Mouse (Mus musculus) heart, embryonic 16.5 days (tissue): ENCODE data around the gene 5430419D17Rik. TPM values are rescaled to one million over a fixed set of nuclear protein-coding genes. Genes with fewer than 3 reads are reported as not detected.

Experiments
- ATAC-seq: fragments of 200-750 bp; cut with Nextera tagmentation; replicated peaks from 2 replicates; pipeline ENCODE4 v1.8.0; 2017; ENCODE audit warnings: moderate number of reproducible peaks; ENCODE audit not compliant: insufficient read depth, low FRiP score; ENCODE audit errors: extremely low read depth
- H3K27ac ChIP-seq: fragments of 300-500 bp; sonication (generic); 2 replicates; pipeline ENCODE4 v1.5.1; 2014; ENCODE audit warnings: mild to moderate bottlenecking, low read length, control low read depth, moderate library complexity
- H3K27me3 ChIP-seq: fragments of 300-500 bp; sonication (generic); 2 replicates; pipeline ENCODE4 v1.6.1; 2014; ENCODE audit warnings: low read length, mixed read lengths; ENCODE audit not compliant: control insufficient read depth, insufficient read depth
- H3K36me3 ChIP-seq: fragments of 300-500 bp; sonication (generic); 2 replicates; pipeline ENCODE4 v1.6.1; 2014; ENCODE audit not compliant: control insufficient read depth, insufficient read depth
- H3K4me1 ChIP-seq: fragments of 300-500 bp; sonication (generic); 2 replicates; pipeline ENCODE4 v1.6.1; 2014; ENCODE audit warnings: low read length, mixed read lengths; ENCODE audit not compliant: control insufficient read depth, insufficient read depth
- H3K4me2 ChIP-seq: fragments of 300-500 bp; sonication (generic); 2 replicates; pipeline ENCODE4 v1.6.1; 2014; ENCODE audit warnings: low read depth, mild to moderate bottlenecking, control low read depth, low read length
- H3K4me3 ChIP-seq: fragments of 300-500 bp; sonication (generic); 2 replicates; pipeline ENCODE4 v1.5.1; 2014; ENCODE audit warnings: mild to moderate bottlenecking, control low read depth, low read length
- H3K9ac ChIP-seq: fragments of 300-500 bp; sonication (generic); 2 replicates; pipeline ENCODE4 v1.6.1; 2014; ENCODE audit warnings: low read length, control low read depth
- H3K9me3 ChIP-seq: fragments of 300-500 bp; sonication (generic); replicated peaks from 2 replicates; pipeline ENCODE4 v1.6.1; 2016; ENCODE audit warnings: low read length; ENCODE audit not compliant: control insufficient read depth
- WGBS: fragments of 180-500 bp; shearing (Covaris S2); extraction: QIAGEN DNeasy Blood & Tissue Kit; methylation state at CpG from one replicate; pipeline ENCODE4 v1.1.7; 2014; 5-methylcytosine and 5-hydroxymethylcytosine counted together
- polyA plus RNA-seq: library from polyadenylated mRNA; unstranded; fragments of >200 nt; fragmentation: Nextera tagmentation; extraction: Ambion mirVana; gene quantifications from 2 replicates; pipeline ENCODE4 v1.2.1, GENCODE M21; 2015

The 5430419D17Rik gene
- polyA plus RNA-seq, 1 experiment from 2014 or later: 0.51 TPM

DNA sequence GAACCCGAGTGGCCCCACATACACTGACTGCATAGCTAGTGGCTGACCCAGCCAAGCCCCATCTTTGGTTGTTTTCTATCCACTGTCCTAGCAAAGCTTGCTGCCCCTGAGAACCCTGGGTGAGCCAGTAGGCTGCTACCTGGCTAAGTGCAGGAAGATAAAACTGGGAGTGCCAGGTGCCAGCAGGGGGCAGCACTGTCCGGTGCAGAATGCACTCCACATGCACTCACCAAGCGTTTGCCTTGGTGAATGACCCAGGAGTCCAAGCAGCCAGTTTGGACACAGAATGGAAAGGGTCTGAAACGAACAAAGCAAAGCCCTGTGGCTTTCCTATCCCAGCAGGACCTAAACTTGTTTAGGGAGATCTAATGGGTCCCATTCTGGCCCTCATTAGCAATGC lies 8.5 kb downstream of the 5430419D17Rik start:
- Histone ChIP-seq H3K27me3 (no peaks in the 10 kb centered on the region; the same call in 1 of the 2 replicates), H3K9me3 (no peaks in the 10 kb centered on the region), H3K4me1 (no peaks in the 10 kb centered on the region), H3K4me3 (no peak overlapping the region), H3K9ac (no peak overlapping the region), H3K27ac (no peak overlapping the region), H3K36me3 (no peaks in the 10 kb centered on the region), H3K4me2 (no peak overlapping the region)
- WGBS: 38% methylated on average over 4 of the region's 4 CpGs
- no peak for ATAC-seq

DNA sequence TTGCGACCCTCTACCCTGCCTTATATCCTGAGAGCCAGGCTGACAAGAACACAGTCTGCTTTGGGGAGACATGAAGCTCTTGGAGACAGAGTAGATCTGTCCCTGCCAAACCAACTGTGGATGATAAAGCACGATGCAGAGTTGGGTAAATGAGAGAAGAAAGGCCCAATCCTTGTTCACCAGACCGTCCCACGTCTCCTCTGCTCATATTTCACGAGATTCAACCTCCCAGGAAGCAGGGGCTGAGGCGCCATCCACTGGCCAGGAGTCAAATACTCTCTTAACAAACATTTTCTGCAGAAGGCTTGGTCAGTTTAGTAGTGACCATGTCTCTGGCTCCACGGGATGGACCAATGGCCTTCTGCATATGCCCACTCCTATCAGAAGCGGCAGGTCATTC lies 10.1 kb downstream of the 5430419D17Rik start:
- no peak overlapping the region for H3K4me3 ChIP-seq
- ATAC-seq: no peak
- no peaks in the 10 kb centered on the region for H3K36me3 ChIP-seq
- H3K4me2 ChIP-seq: no peak overlapping the region
- no peak overlapping the region for H3K27ac ChIP-seq
- H3K27me3 ChIP-seq: no peaks in the 10 kb centered on the region; the same call in 1 of the 2 replicates
- WGBS: 57% methylated on average over 8 of the region's 8 CpGs
- H3K9me3 ChIP-seq: no peaks in the 10 kb centered on the region
- no peaks in the 10 kb centered on the region for H3K4me1 ChIP-seq
- H3K9ac ChIP-seq: no peak overlapping the region

DNA sequence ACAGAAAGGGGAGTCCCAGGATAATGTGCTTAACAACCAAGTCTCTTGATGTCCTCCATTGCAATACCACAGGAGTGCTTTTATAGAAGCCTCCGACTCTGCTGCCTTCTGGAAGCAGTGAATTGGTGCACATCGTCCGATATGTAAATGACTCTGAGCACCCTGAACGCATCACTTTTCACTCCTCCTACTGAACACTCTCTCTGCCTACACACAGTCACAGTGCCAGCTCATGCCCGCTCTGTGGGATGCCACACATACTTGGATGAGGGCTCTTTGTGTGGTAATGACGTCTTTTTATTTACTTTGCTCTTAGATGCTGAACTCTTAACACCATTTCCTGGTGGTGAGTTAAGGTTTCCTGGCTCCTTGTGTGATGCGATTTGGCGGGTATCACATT lies 12.8 kb downstream of the 5430419D17Rik start:
- Histone ChIP-seq H3K4me2 (no peak overlapping the region), H3K9ac (no peak overlapping the region), H3K27ac (no peak overlapping the region), H3K36me3 (no peaks in the 10 kb centered on the region), H3K4me3 (no peak overlapping the region), H3K27me3 (no peaks in the 10 kb centered on the region), H3K9me3 (no peaks in the 10 kb centered on the region), H3K4me1 (no peaks in the 10 kb centered on the region)
- 65% methylated on average over 8 of the region's 8 CpGs for WGBS
- ATAC-seq: no peak

DNA sequence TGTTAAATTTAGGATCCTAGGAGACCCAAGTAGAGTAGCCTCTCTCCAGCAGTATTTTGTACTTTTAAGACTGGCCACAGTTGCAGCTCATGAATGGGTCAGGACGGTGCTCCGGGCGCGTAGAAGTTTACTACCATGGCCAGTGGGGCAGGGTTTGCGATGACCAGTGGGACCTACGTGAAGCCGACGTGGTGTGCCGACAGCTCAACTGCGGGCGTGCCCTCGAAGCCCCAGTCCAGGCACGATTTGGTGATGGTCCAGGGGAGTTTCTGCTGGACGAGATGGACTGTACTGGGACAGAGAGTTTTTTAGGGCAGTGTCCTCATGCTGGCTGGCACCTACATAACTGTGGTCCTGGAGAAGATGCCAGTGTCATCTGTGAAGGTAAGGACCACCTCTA lies 13.8 kb downstream of the 5430419D17Rik start:
- WGBS: 90% methylated on average over 14 of the region's 14 CpGs
- Histone ChIP-seq H3K4me3 (no peak overlapping the region), H3K4me1 (no peaks in the 10 kb centered on the region), H3K36me3 (no peaks in the 10 kb centered on the region), H3K9ac (no peak overlapping the region), H3K27me3 (no peaks in the 10 kb centered on the region), H3K27ac (no peak overlapping the region), H3K9me3 (no peaks in the 10 kb centered on the region), H3K4me2 (no peak overlapping the region)
- no peak for ATAC-seq

DNA sequence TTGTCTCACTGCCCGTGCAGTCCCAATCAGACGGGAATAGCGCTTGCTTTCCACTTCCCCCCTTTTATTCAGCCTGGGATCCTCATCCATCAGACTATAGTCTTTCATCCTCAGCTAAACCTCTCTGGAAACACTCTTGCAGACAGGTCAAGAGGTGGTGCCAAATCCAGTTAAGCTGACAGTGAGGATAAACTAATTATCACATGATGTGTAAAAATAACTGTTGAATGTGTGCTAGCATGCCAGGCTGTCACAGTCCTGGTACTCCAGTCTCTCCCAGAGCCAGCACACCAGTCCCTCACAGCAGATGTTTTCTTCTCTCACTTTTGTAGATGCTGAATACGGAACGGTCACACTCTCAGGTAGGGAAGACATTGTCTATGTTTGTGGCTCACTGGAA lies 48.9 kb downstream of the 5430419D17Rik start:
- 47% methylated on average over 5 of the region's 5 CpGs for WGBS
- 0 out of 2 replicates have a peak, but pooled peaks have one; percentile 37 for ATAC-seq
- Histone ChIP-seq H3K27me3 (no peaks in the 10 kb centered on the region), H3K27ac (no peak overlapping the region), H3K4me2 (no peak overlapping the region), H3K4me1 (no peaks in the 10 kb centered on the region), H3K9ac (no peak overlapping the region), H3K4me3 (no peak overlapping the region), H3K9me3 (no peaks in the 10 kb centered on the region), H3K36me3 (no peaks in the 10 kb centered on the region)

DNA sequence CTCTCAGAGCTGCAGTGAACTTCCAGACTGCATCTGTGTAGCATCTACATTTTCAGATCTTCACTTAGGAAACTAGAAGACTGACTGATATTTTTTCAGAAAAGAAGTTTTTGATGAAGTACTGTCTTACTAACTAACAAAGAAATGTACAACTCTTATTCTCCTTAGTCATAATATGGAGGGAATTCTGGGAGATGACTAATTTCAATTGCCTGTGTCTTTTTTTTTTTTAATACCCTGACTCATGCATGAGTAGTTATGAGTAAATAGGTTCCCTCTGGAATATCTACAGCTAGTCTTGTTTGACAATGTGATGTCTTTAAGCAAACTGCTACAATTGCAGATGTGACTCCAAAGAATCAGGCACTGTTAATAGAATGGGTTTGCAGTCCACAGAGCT lies 61.9 kb downstream of the 5430419D17Rik start:
- Histone ChIP-seq H3K4me3 (no peak overlapping the region), H3K27me3 (no peaks in the 10 kb centered on the region), H3K4me2 (no peak overlapping the region), H3K9ac (no peak overlapping the region), H3K9me3 (no peaks in the 10 kb centered on the region), H3K4me1 (no peaks in the 10 kb centered on the region), H3K27ac (no peak overlapping the region), H3K36me3 (no peaks in the 10 kb centered on the region)
- no peak for ATAC-seq

DNA sequence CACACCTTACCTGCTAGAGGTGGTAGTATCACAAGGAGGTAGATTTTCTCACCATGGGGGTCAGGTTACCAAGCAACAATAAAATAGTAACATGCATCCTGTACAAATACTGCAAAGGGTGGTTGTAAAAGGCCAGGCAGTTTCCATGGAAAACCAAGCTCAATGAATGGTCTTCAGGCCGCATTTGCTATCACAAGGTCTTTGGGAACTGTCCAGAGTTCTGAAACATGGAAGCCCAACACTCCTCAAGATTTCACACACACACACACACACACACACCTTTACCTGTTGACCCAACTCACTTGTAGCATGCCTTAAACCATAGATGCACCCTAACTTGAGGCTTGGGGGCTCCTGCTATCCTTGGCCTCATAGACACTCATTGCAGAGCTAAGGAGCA lies 70.8 kb downstream of the 5430419D17Rik start:
- Histone ChIP-seq H3K4me3 (no peak overlapping the region), H3K9me3 (no peaks in the 10 kb centered on the region), H3K36me3 (no peaks in the 10 kb centered on the region), H3K4me2 (no peak overlapping the region), H3K27ac (no peak overlapping the region), H3K27me3 (no peaks in the 10 kb centered on the region), H3K4me1 (no peaks in the 10 kb centered on the region), H3K9ac (no peak overlapping the region)
- ATAC-seq: no peak
- 19% methylated on average over 1 of the region's 1 CpGs for WGBS

DNA sequence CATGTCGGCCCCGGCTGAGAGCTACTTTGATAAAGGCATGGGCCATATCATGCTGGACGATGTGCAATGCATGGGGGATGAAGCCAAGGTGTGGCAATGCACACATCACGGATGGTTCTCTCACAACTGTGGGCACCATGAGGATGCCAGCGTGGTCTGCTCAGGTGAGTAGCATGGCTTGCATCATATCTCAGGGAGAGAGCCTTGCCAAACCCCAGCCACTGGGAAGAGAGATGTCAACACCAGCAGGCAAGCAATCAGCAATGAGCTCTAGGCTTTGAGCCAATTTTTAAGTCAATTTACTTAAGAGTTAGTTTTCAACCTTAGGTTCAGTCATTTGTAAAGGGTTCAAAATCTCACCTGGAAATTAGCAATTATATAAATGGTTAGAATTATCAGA lies 82.6 kb downstream of the 5430419D17Rik start:
- Histone ChIP-seq H3K9me3 (no peaks in the 10 kb centered on the region), H3K36me3 (no peaks in the 10 kb centered on the region), H3K27me3 (no peaks in the 10 kb centered on the region), H3K27ac (no peak overlapping the region), H3K4me3 (no peak overlapping the region), H3K9ac (no peak overlapping the region), H3K4me1 (no peaks in the 10 kb centered on the region), H3K4me2 (no peak overlapping the region)
- WGBS: 79% methylated on average over 5 of the region's 5 CpGs
- ATAC-seq: no peak

DNA sequence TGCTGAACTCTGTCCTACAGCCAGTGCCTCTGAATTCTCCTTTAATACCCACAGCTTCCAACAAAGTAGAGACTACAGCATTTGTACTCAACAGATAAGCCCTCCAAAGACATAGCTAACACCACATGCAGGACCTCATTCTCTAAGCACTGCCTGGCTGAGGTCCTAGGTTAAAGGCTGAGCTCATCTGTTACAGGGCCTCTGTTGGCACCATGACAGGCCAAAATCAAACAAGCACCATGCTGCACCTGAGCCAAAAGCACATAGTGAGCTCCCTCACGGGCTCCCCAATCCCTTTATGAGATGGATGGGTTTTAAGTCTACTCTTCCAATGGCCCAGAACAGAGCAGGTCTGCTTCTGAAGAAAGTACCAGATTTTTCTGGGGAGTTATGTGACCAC lies 83.1 kb downstream of the 5430419D17Rik start:
- Histone ChIP-seq H3K4me1 (no peaks in the 10 kb centered on the region), H3K27me3 (no peaks in the 10 kb centered on the region), H3K4me3 (no peak overlapping the region), H3K4me2 (no peak overlapping the region), H3K27ac (no peak overlapping the region), H3K9ac (no peak overlapping the region), H3K36me3 (no peaks in the 10 kb centered on the region), H3K9me3 (no peaks in the 10 kb centered on the region)
- ATAC-seq: no peak
- WGBS: 52% methylated on average over 1 of the region's 1 CpGs

DNA sequence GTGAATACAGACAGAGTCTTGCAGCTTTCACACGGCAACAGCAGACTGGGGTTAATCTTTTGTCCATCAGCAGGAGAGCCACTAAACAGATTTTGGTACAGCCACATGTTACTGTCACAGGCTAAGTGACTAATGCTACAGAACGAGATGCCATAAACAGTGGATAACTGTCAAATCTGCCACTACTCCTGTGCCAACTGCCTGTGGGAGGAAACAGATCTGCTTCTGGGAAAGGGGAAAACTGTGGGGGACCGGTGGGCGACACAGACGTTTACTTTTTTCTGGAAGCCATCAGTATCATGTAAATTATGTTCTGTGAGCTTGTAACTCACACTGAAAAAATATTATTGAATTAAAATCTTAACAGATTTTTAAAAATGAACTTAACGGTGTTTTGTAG lies 86.7 kb downstream of the 5430419D17Rik start:
- 62% methylated on average over 6 of the region's 6 CpGs for WGBS
- no peak overlapping the region for H3K4me2 ChIP-seq
- H3K27me3 ChIP-seq: no peaks in the 10 kb centered on the region
- ATAC-seq: no peak
- H3K4me3 ChIP-seq: no peak overlapping the region
- no peaks in the 10 kb centered on the region for H3K4me1 ChIP-seq
- H3K36me3 ChIP-seq: no peaks in the 10 kb centered on the region
- no peak overlapping the region for H3K9ac ChIP-seq
- H3K9me3 ChIP-seq: no peaks in the 10 kb centered on the region
- H3K27ac ChIP-seq: no peak overlapping the region
